Mouse (Mus musculus) heart, postnatal 0 days (tissue): Measurements from ENCODE around the gene Fez2. TPM values are rescaled to one million over a fixed set of nuclear protein-coding genes. Genes with fewer than 3 reads are reported as not detected.

Experiments used
- ATAC-seq: fragments of 200-750 bp; cut with Nextera tagmentation; 2 replicates; pipeline ENCODE4 v1.8.0; 2017; ENCODE audit warnings: low read depth, moderate number of reproducible peaks, moderate library complexity; ENCODE audit not compliant: insufficient read depth
- DNase-seq: peaks from one replicate; pipeline ENCODE4 v3.0.0-alpha.2; 2016; ENCODE audit warnings: low spot score
- H3K27ac ChIP-seq: fragments of 300-500 bp; sonication (generic); 2 replicates; pipeline ENCODE4 v1.5.1; 2014; ENCODE audit warnings: low read depth, mild to moderate bottlenecking
- H3K27me3 ChIP-seq: fragments of 300-500 bp; sonication (generic); 2 replicates; pipeline ENCODE4 v1.6.1; 2014; ENCODE audit warnings: low read length, mixed read lengths; ENCODE audit not compliant: control insufficient read depth, insufficient read depth
- H3K36me3 ChIP-seq: fragments of 300-500 bp; sonication (generic); replicated peaks from 2 replicates; pipeline ENCODE4 v1.6.1; 2014; ENCODE audit warnings: low read length, mixed read lengths; ENCODE audit not compliant: control insufficient read depth, insufficient read depth
- H3K4me1 ChIP-seq: fragments of 300-500 bp; sonication (generic); 2 replicates; pipeline ENCODE4 v1.6.1; 2014; ENCODE audit warnings: antibody characterized with exemption; ENCODE audit not compliant: control insufficient read depth, insufficient read depth
- H3K4me2 ChIP-seq: fragments of 300-500 bp; sonication (generic); 2 replicates; pipeline ENCODE4 v1.6.1; 2014; ENCODE audit warnings: low read depth, mild to moderate bottlenecking, low read length, moderate library complexity
- H3K4me3 ChIP-seq: fragments of 300-500 bp; sonication (generic); 2 replicates; pipeline ENCODE4 v1.5.1; 2014; ENCODE audit warnings: low read depth, low read length
- H3K9ac ChIP-seq: fragments of 300-500 bp; sonication (generic); replicated peaks from 2 replicates; pipeline ENCODE4 v1.6.1; 2014; ENCODE audit warnings: low read depth, low read length, mixed read lengths
- H3K9me3 ChIP-seq: fragments of 300-500 bp; sonication (generic); replicated peaks from 2 replicates; pipeline ENCODE4 v1.6.1; 2016; ENCODE audit warnings: low read length; ENCODE audit not compliant: control insufficient read depth
- CTCF ChIP-seq: IDR thresholded peaks from 2 replicates; pipeline ENCODE4 v1.5.1; 2016; ENCODE audit warnings: antibody characterized with exemption, control low read depth, low read depth
- EP300 ChIP-seq: IDR thresholded peaks from 2 replicates; pipeline ENCODE4 v1.6.1; 2016; ENCODE audit warnings: antibody characterized with exemption, low read depth
- WGBS: fragments of 180-500 bp; shearing (Covaris S2); extraction: QIAGEN DNeasy Blood & Tissue Kit; methylation state at CpG from one replicate; pipeline ENCODE4 v1.1.7; 2014; 5-methylcytosine and 5-hydroxymethylcytosine counted together
- polyA plus RNA-seq: library from polyadenylated mRNA; unstranded; fragments of >200 nt; fragmentation: Nextera tagmentation; extraction: Ambion mirVana; gene quantifications from 2 replicates; pipeline ENCODE4 v1.2.1, GENCODE M21; 2015
- total RNA-seq: library from RNA; depleted of rRNA; stranded (reverse); fragments of >200 nt; gene quantifications from 2 replicates; pipeline ENCODE4 v1.2.3, GENCODE M21; 2014; ENCODE audit warnings: low replicate concordance

Gene Fez2
- total and polyA plus RNA-seq, 2 experiments from 2014 or later: 65.6 to 72.3 TPM

- Histone ChIP-seq H3K27me3 (no peaks in the 10 kb centered on the region), H3K4me2 (no peak overlapping the region), H3K36me3 (no peaks in the 10 kb centered on the region), H3K4me1 (no peaks in the 10 kb centered on the region), H3K9me3 (no peaks in the 10 kb centered on the region), H3K4me3 (no peak overlapping the region), H3K9ac (no peak overlapping the region), H3K27ac (no peak overlapping the region)
- no peak for TF ChIP-seq EP300
- TF ChIP-seq CTCF: peak; percentile 33
- no peak for ATAC-seq
- DNase-seq: no peak
- WGBS: 60% methylated on average over 8 of the region's 8 CpGs
Observed at GRCm38 (mm10) chr17:78430374-78430773, 12.4 kb upstream of the Fez2 start.

GRCm38 (mm10) chr17:78429051-78429450 lies 11.1 kb upstream of the Fez2 start:
- Histone ChIP-seq H3K4me1 (peaks cover 7% of the 10 kb centered on the region; the same call in 1 of the 2 replicates), H3K27me3 (no peaks in the 10 kb centered on the region), H3K27ac (no peak overlapping the region), H3K9me3 (no peaks in the 10 kb centered on the region), H3K4me3 (no peak overlapping the region), H3K36me3 (no peaks in the 10 kb centered on the region), H3K9ac (no peak overlapping the region), H3K4me2 (no peak overlapping the region)
- DNase-seq (no peak), ATAC-seq (no peak)
- no peak for TF ChIP-seq CTCF
- TF ChIP-seq EP300: no peak
- WGBS: 69% methylated on average over 4 of the region's 4 CpGs

GRCm38 (mm10) chr17:78425026-78425425 lies 7.1 kb upstream of the Fez2 start:
- no peaks in the 10 kb centered on the region for H3K9me3 ChIP-seq
- peaks cover 8% of the 10 kb centered on the region; the same call in 1 of the 2 replicates for H3K4me1 ChIP-seq
- TF ChIP-seq EP300 (no peak), CTCF (no peak)
- no peaks in the 10 kb centered on the region for H3K27me3 ChIP-seq
- H3K4me2 ChIP-seq: no peak overlapping the region
- no peaks in the 10 kb centered on the region for H3K36me3 ChIP-seq
- WGBS: 70% methylated on average over 8 of the region's 8 CpGs
- ATAC-seq: no peak
- no peak for DNase-seq
- H3K27ac ChIP-seq: no peak overlapping the region
- H3K4me3 ChIP-seq: no peak overlapping the region
- H3K9ac ChIP-seq: no peak overlapping the region

- Histone ChIP-seq H3K27me3 (no peaks in the 10 kb centered on the region), H3K4me2 (no peak overlapping the region), H3K36me3 (no peaks in the 10 kb centered on the region), H3K4me1 (peaks cover 26% of the 10 kb centered on the region), H3K27ac (no peak overlapping the region), H3K9me3 (no peaks in the 10 kb centered on the region), H3K9ac (no peak overlapping the region), H3K4me3 (no peak overlapping the region)
- ATAC-seq (no peak), DNase-seq (no peak)
- 61% methylated on average over 4 of the region's 4 CpGs for WGBS
- TF ChIP-seq CTCF (no peak), EP300 (no peak)
Observed at GRCm38 (mm10) chr17:78419216-78419615, 1.3 kb upstream of the Fez2 start.

GRCm38 (mm10) chr17:78415255-78415654 lies 2.7 kb downstream of the Fez2 start:
- 27% methylated on average over 2 of the region's 2 CpGs for WGBS

GRCm38 (mm10) chr17:78409900-78410299 lies 8.1 kb downstream of the Fez2 start:
- Histone ChIP-seq H3K4me2 (no peak overlapping the region), H3K27me3 (no peaks in the 10 kb centered on the region), H3K36me3 (peaks cover 28% of the 10 kb centered on the region), H3K4me3 (no peak overlapping the region), H3K9me3 (no peaks in the 10 kb centered on the region), H3K9ac (no peak overlapping the region), H3K27ac (no peak overlapping the region), H3K4me1 (peaks cover 15% of the 10 kb centered on the region)
- WGBS: 58% methylated on average over 2 of the region's 2 CpGs
- no peak for ATAC-seq
- no peak for DNase-seq
- no peak for TF ChIP-seq EP300
- TF ChIP-seq CTCF: no peak

More at GRCm38 (mm10) chr17:78415255-78415654, 2.7 kb downstream of the Fez2 start:
- H3K9ac ChIP-seq: no peak overlapping the region
- H3K4me3 ChIP-seq: no peak overlapping the region
- H3K27ac ChIP-seq: no peak overlapping the region
- TF ChIP-seq CTCF (no peak), EP300 (no peak)
- no peaks in the 10 kb centered on the region for H3K27me3 ChIP-seq
- peaks cover 19% of the 10 kb centered on the region for H3K36me3 ChIP-seq
- ATAC-seq: no peak
- H3K4me1 ChIP-seq: peaks cover 24% of the 10 kb centered on the region
- peak overlapping the region; percentile 26 for H3K4me2 ChIP-seq
- H3K9me3 ChIP-seq: no peaks in the 10 kb centered on the region
- no peak for DNase-seq
